Mouse (Mus musculus) CH12.LX (cell line): ENCODE data around the gene Vrk3. TPM values are rescaled to one million over a fixed set of nuclear protein-coding genes. Genes with fewer than 3 reads are reported as not detected.

ENCODE experiments used
- DNase-seq: peaks from one replicate; pipeline ENCODE4 v3.0.0-alpha.2; 2013; ENCODE audit errors: extremely low read depth
- H3K27ac ChIP-seq: 2 replicates; pipeline ENCODE4 v1.5.1; 2012; ENCODE audit warnings: low read depth, mild to moderate bottlenecking, control low read depth, moderate library complexity; ENCODE audit not compliant: insufficient read depth
- H3K27me3 ChIP-seq: replicated peaks from 2 replicates; pipeline ENCODE3; 2012; ENCODE audit warnings: inconsistent platforms
- H3K36me3 ChIP-seq, 2 experiments: replicated peaks in 1 of 2; 2 replicates each; pipeline versions ENCODE3 to v1.6.1; 2012; ENCODE audit warnings: inconsistent platforms in 1 of 2, low read length in 1 of 2, mild to moderate bottlenecking in 1 of 2, mixed read lengths in 1 of 2, moderate library complexity in 1 of 2; ENCODE audit not compliant: control insufficient read depth in 1 of 2, insufficient read depth in 1 of 2
- H3K4me1 ChIP-seq, 2 experiments: 2 replicates each; pipeline ENCODE4 v1.6.1; 2012; ENCODE audit warnings: inconsistent platforms in 1 of 2, moderate library complexity in 1 of 2; ENCODE audit not compliant: insufficient read depth in 2 of 2, control insufficient read depth in 1 of 2
- H3K4me2 ChIP-seq: 2 replicates; pipeline ENCODE4 v1.6.1; 2012; ENCODE audit warnings: low read depth, mild to moderate bottlenecking, control low read depth; ENCODE audit not compliant: poor library complexity, insufficient read depth, severe bottlenecking
- H3K4me3 ChIP-seq, 3 experiments: fragments of 150-350 bp in 1 of 3; sonication (generic) in 1 of 3; replicated peaks in 1 of 3; 2 replicates each; pipeline versions ENCODE3 to v1.5.1; 2011 to 2012; ENCODE audit warnings: low read depth in 2 of 3, low read length in 2 of 3, mild to moderate bottlenecking in 2 of 3, moderate library complexity in 2 of 3, control low read depth in 1 of 3, improper control_type of control experiment in 1 of 3, inconsistent platforms in 1 of 3, mixed read lengths in 1 of 3; ENCODE audit not compliant: poor library complexity in 1 of 3
- H3K79me2 ChIP-seq: replicated peaks from 2 replicates; pipeline ENCODE4 v1.6.1; 2012; ENCODE audit warnings: mild to moderate bottlenecking, moderate library complexity; ENCODE audit not compliant: control insufficient read depth, poor library complexity, insufficient read depth, severe bottlenecking; ENCODE audit errors: extremely low read depth
- H3K9ac ChIP-seq: 2 replicates; pipeline ENCODE4 v1.6.1; 2012; ENCODE audit warnings: low read depth, mild to moderate bottlenecking, control low read depth, moderate library complexity; ENCODE audit not compliant: insufficient read depth
- H3K9me3 ChIP-seq: replicated peaks from 2 replicates; pipeline ENCODE3; 2012; ENCODE audit warnings: low read length, inconsistent platforms, mixed read lengths
- CHD2 ChIP-seq: IDR thresholded peaks from 2 replicates; pipeline ENCODE4 v1.6.1; 2011; ENCODE audit warnings: low read length, improper control_type of control experiment
- HCFC1 ChIP-seq: IDR thresholded peaks from 2 replicates; pipeline ENCODE4 v1.6.1; 2012; ENCODE audit warnings: low read depth, mild to moderate bottlenecking, inconsistent platforms, low read length, improper control_type of control experiment
- JUND ChIP-seq: conservative IDR thresholded peaks from 2 replicates; pipeline ENCODE4 v1.6.1; 2011; ENCODE audit warnings: low read depth, low read length, improper control_type of control experiment
- MAX ChIP-seq: IDR thresholded peaks from 2 replicates; pipeline ENCODE4 v1.6.1; 2011; ENCODE audit warnings: low read length, improper control_type of control experiment
- MYC ChIP-seq: IDR thresholded peaks from 2 replicates; pipeline ENCODE4 v1.6.1; 2011; ENCODE audit warnings: low read depth, mild to moderate bottlenecking, improper control_type of control experiment, low read length
- POLR2A ChIP-seq: IDR thresholded peaks from 2 replicates; pipeline ENCODE4 v1.6.1; 2011; ENCODE audit warnings: low read depth, mild to moderate bottlenecking, improper control_type of control experiment, low read length
- RCOR1 ChIP-seq: conservative IDR thresholded peaks from 2 replicates; pipeline ENCODE4 v1.6.1; 2012; ENCODE audit warnings: low read depth, mild to moderate bottlenecking, inconsistent platforms, low read length, improper control_type of control experiment
- TBP ChIP-seq: conservative IDR thresholded peaks from 2 replicates; pipeline ENCODE4 v1.6.1; 2011; ENCODE audit warnings: low read depth, low read length, improper control_type of control experiment
- TCF12 ChIP-seq: IDR thresholded peaks from 2 replicates; pipeline ENCODE4 v1.6.1; 2014; ENCODE audit warnings: low read depth, mild to moderate bottlenecking, inconsistent platforms, low read length, improper control_type of control experiment
- UBTF ChIP-seq: IDR thresholded peaks from 2 replicates; pipeline ENCODE4 v1.6.1; 2012; ENCODE audit warnings: low read depth, mild to moderate bottlenecking, inconsistent platforms, low read length, improper control_type of control experiment, moderate library complexity
- USF1 ChIP-seq: IDR thresholded peaks from 2 replicates; pipeline ENCODE4 v1.6.1; 2014; ENCODE audit warnings: low read depth, mild to moderate bottlenecking, inconsistent platforms, low read length, improper control_type of control experiment
- USF2 ChIP-seq: conservative IDR thresholded peaks from 2 replicates; pipeline ENCODE4 v1.6.1; 2011; ENCODE audit warnings: low read depth, low read length, improper control_type of control experiment
- ZC3H11A ChIP-seq: IDR thresholded peaks from 2 replicates; pipeline ENCODE4 v1.6.1; 2012; ENCODE audit warnings: low read depth, mild to moderate bottlenecking, inconsistent platforms, low read length, improper control_type of control experiment
- ZMIZ1 ChIP-seq: IDR thresholded peaks from 2 replicates; pipeline ENCODE4 v1.6.1; 2012; ENCODE audit warnings: low read depth, mild to moderate bottlenecking, inconsistent platforms, low read length, improper control_type of control experiment
- dilution Hi-C: fragments of 300-500 bp; cut with MboI; formaldehyde crosslinking; loops from 2 replicates; pipeline ENCODE4 v1.14.3; 2020; ENCODE audit warnings: low sequenced_read_pairs; ENCODE audit not compliant: extremely low pct_unique_long_range_greater_than_20kb, extremely low pct_ligation_motif_present
- in situ Hi-C: fragments of 300-500 bp; cut with MboI; formaldehyde crosslinking; loops from 3 replicates; pipeline ENCODE4 v1.14.3; 2019; ENCODE audit warnings: low sequenced_read_pairs, low pct_ligation_motif_present, low pct_unique_long_range_greater_than_20kb, mixed read lengths
- polyA plus RNA-seq: library from polyadenylated mRNA; unstranded; fragments of >175 nt; gene quantifications from 2 replicates; pipeline ENCODE4 v1.2.1, GENCODE M21; 2012; ENCODE audit warnings: low read depth; ENCODE audit not compliant: insufficient read length
- total RNA-seq, 2 experiments: library from RNA; depleted of rRNA; stranded (reverse); fragments of 300-350 nt in 1 of 2; fragments of >200 nt in 1 of 2; gene quantifications; 2 replicates each; pipeline ENCODE4 v1.2.3; 2012 to 2014

Vrk3 gene
- total and polyA plus RNA-seq, 3 experiments: 30.0 to 50.4 (median 34.2) TPM

DNA sequence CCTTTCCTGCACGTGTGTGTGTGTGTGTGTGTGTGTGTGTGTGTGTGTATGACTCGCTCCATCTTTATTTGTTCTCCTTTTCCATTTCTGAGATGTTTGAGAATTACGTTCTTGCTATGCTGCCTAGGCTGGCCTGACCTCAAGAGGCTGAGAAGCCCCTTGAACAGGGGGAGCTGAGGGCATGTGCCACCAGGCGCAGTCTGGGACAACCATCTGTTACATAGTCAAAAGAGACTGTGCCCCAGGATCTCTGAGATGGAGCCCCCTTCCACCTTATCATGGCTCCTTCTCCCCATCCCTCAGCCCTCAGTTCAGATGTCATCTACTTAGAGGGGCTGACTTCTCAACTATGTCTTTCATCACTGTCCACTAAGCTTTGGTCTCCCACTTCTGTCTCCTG, 66.2 kb downstream of the Vrk3 start:
- Histone ChIP-seq H3K27ac (no peak overlapping the region), H3K36me3 (peaks cover 48 to 62% of the 10 kb centered on the region in 2 experiments), H3K4me3 (peak overlapping the region in 1 of 3 experiments; percentile 86), H3K4me1 (peaks cover 19 to 20% of the 10 kb centered on the region in 2 experiments), H3K9ac (peak overlapping the region; percentile 93; the same call in 1 of the 2 replicates), H3K79me2 (peaks cover 45% of the 10 kb centered on the region), H3K27me3 (no peaks in the 10 kb centered on the region), H3K9me3 (no peaks in the 10 kb centered on the region), H3K4me2 (peak overlapping the region; percentile 58)
- dilution Hi-C loops (no loop called here), in situ Hi-C loops (no loop called here)
- DNase-seq: no peak
- TF ChIP-seq RCOR1: no peak
- TF ChIP-seq ZMIZ1: no peak
- no peak for TF ChIP-seq MYC
- TF ChIP-seq HCFC1: no peak
- TF ChIP-seq MAX: no peak
- TF ChIP-seq UBTF: no peak
- TF ChIP-seq CHD2: no peak
- TF ChIP-seq JUND: no peak
- no peak for TF ChIP-seq TBP
- no peak for TF ChIP-seq TCF12
- TF ChIP-seq ZC3H11A: no peak
- TF ChIP-seq POLR2A: no peak

GRCm38 (mm10) chr7:44814952-44815553, 66.8 kb downstream of the Vrk3 start:
- TF ChIP-seq USF2 (no peak), USF1 (no peak)
- TF ChIP-seq, all 38 proteins: peak for 0
- peak overlapping the region; percentile 77 to 89 (median 86) for H3K4me3 ChIP-seq
- DNase-seq: no peak
- peaks cover 52% of the 10 kb centered on the region for H3K79me2 ChIP-seq
- no peaks in the 10 kb centered on the region for H3K9me3 ChIP-seq
- H3K4me1 ChIP-seq: peaks cover 19 to 26% of the 10 kb centered on the region in 2 experiments
- peaks cover 48 to 65% of the 10 kb centered on the region in 2 experiments for H3K36me3 ChIP-seq
- peak overlapping the region; percentile 93 for H3K9ac ChIP-seq
- H3K27ac ChIP-seq: peak overlapping the region; percentile 17; the same call in 1 of the 2 replicates
- dilution Hi-C loops (no loop called here), in situ Hi-C loops (no loop called here)
- no peaks in the 10 kb centered on the region for H3K27me3 ChIP-seq
- peak overlapping the region; percentile 58 for H3K4me2 ChIP-seq
